10 mouse cellular contexts compared by ENCODE assay signal in the genomic region with DNA sequence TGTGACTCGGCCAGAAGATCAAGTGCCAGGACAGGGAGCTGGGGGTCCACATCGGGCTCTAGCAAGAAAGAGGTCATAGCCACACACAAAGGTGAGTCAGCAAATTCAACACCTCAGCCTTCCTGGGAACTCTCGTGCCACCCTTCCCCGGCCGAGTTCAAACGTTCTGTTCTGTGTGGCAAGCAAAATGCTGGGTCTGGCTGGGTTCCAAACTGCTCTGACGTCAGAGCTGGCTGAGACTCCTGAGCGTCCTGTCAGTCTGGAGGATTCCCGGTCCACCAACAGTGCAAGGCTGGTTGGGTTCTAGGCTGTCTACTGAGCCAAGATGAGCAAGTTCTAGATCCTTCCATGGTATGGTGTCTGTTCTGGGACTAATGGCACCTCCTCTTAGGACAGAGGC. TPM values are rescaled to one million over a fixed set of nuclear protein-coding genes. Genes with fewer than 3 reads are reported as not detected.
DNase-seq lines count a peak whose midpoint lies in the region; ATAC-seq lines count a peak whose summit lies in the region.
"Had no signal": no experiment of that assay in that cellular context is flagged by ENCODE, and none has a peak within 500 bp of the region (broad histone marks: within the 10 kb centered on the region; RNA-seq: fewer than 3 reads in every experiment).

No protein-coding gene starts in this region.

- H3K9me3 ChIP-seq in kidney, embryonic 14.5 days (ENCODE audit: control insufficient read depth, low read length), result no peaks in the 10 kb centered on the region
- no peaks in the 10 kb centered on the region for H3K9me3 ChIP-seq in hindbrain, embryonic 12.5 days (replicated peaks)

- peaks cover 79% of the 10 kb centered on the region for H3K36me3 ChIP-seq in kidney, embryonic 14.5 days (ENCODE audit: control insufficient read depth, insufficient read depth, low read length)
- H3K36me3 ChIP-seq in hindbrain, embryonic 12.5 days, result peaks cover 81% of the 10 kb centered on the region

- 75% methylated on average over 9 of the region's 9 CpGs for WGBS in kidney, embryonic 14.5 days
- 84% methylated on average over 9 of the region's 9 CpGs for WGBS in hindbrain, embryonic 12.5 days

- no peak overlapping the region for H3K9ac ChIP-seq in kidney, embryonic 14.5 days (ENCODE audit: low read depth, low read length)
- no peak overlapping the region for H3K9ac ChIP-seq in hindbrain, embryonic 12.5 days

- peak; percentile 88 for DNase-seq in kidney, adult 11 months
- DNase-seq in adrenal gland, adult (ENCODE audit: inconsistent age in 2 of 2, low spot score in 1 of 2), result peak; percentile 78 to 93
- DNase-seq in cerebellum, adult 8-10 months, result peak; percentile 46
- DNase-seq in kidney, postnatal 14 days, result peak; percentile 87
- peak; percentile 66 for DNase-seq in urinary bladder, adult 2 months (ENCODE audit: low spot score)
- no peak for DNase-seq in thymus, adult 18-20 months

- ATAC-seq in kidney, embryonic 14.5 days (ENCODE audit: low FRiP score, low TSS enrichment), result no peak
- ATAC-seq in hindbrain, embryonic 12.5 days (ENCODE audit: low FRiP score), result no peak
- ATAC-seq: Patski had no signal

- no peak overlapping the region for H3K27ac ChIP-seq in kidney, embryonic 14.5 days (ENCODE audit: low read depth, low read length)
- no peak overlapping the region for H3K27ac ChIP-seq in hindbrain, embryonic 12.5 days

- no peak overlapping the region for H3K4me3 ChIP-seq in kidney, embryonic 14.5 days (ENCODE audit: low read length)
- H3K4me3 ChIP-seq in hindbrain, embryonic 12.5 days, result no peak overlapping the region
- H3K4me3 ChIP-seq: erythroblast, embryonic 14.5 days had no signal

- 0 out of 2 replicates have a peak, but pooled peaks cover 6% of the 10 kb centered on the region for H3K4me1 ChIP-seq in kidney, embryonic 14.5 days (ENCODE audit: control insufficient read depth, insufficient read depth, low read length)
- peaks cover 60% of the 10 kb centered on the region for H3K4me1 ChIP-seq in hindbrain, embryonic 12.5 days

- H3K27me3 ChIP-seq in kidney, embryonic 14.5 days (ENCODE audit: control insufficient read depth, insufficient read depth, low read length), result no peaks in the 10 kb centered on the region
- no peaks in the 10 kb centered on the region for H3K27me3 ChIP-seq in hindbrain, embryonic 12.5 days
- H3K27me3 ChIP-seq: Patski had no signal

- H3K4me2 ChIP-seq in kidney, embryonic 14.5 days (replicated peaks; ENCODE audit: low read depth, low read length), result no peak overlapping the region
- H3K4me2 ChIP-seq in hindbrain, embryonic 12.5 days (replicated peaks), result no peak overlapping the region

RNA-seq across cellular contexts. Expression of a gene that starts 9.5 kb away (rescaled TPM):
- 15.7 and 28.7 TPM in 2 replicates for polyA plus RNA-seq in kidney, embryonic 14.5 days (2014; fragmentation: Nextera tagmentation; extraction: Ambion mirVana)
- 63.9 and 67.8 TPM in 2 replicates for polyA plus RNA-seq in urinary bladder, adult 2 months (2012; rRNA removed)
- 36.9 and 42.1 TPM in 2 replicates for polyA plus RNA-seq in hindbrain, embryonic 12.5 days (2016; fragmentation: Nextera tagmentation; extraction: Ambion mirVana)
- polyA plus RNA-seq: erythroblast, embryonic 14.5 days had no signal

Comparison
In these comparisons a context has a peak if more than half of its experiments do, and no peak if none do; other contexts are left out.
1. DNase-seq: peak in kidney, adult 11 months (single experiment), adrenal gland, adult (2 of 2), cerebellum, adult 8-10 months (single experiment), kidney, postnatal 14 days (single experiment) and urinary bladder, adult 2 months (single experiment); none in thymus, adult 18-20 months (0 of 2).